In genomic region chr2:65268731-65269130, GRCm38 (mm10) we compare ENCODE assay signal across 16 mouse cellular contexts.
"Had no signal": no experiment of that assay in that cellular context is flagged by ENCODE, and none has a peak within 500 bp of the region (broad histone marks: within the 10 kb centered on the region; RNA-seq: fewer than 3 reads in every experiment).

No protein-coding gene starts in this region.

- H3K36me3 ChIP-seq: limb, embryonic 15.5 days; midbrain, embryonic 10.5 days; midbrain, embryonic 15.5 days; neural tube, embryonic 13.5 days had no signal

- H3K9me3 ChIP-seq: limb, embryonic 15.5 days; midbrain, embryonic 10.5 days; midbrain, embryonic 15.5 days; neural tube, embryonic 13.5 days had no signal

- ATAC-seq: intestine, embryonic 16.5 days; midbrain, embryonic 15.5 days had no signal

- H3K9ac ChIP-seq: limb, embryonic 15.5 days; liver, embryonic 14.5 days; midbrain, embryonic 15.5 days; neural tube, embryonic 13.5 days had no signal

- H3K27me3 ChIP-seq: limb, embryonic 15.5 days; midbrain, embryonic 15.5 days; neural tube, embryonic 13.5 days had no signal

- H3K4me1 ChIP-seq: limb, embryonic 15.5 days; midbrain, embryonic 10.5 days; midbrain, embryonic 15.5 days; neural tube, embryonic 13.5 days had no signal

- H3K27ac ChIP-seq: limb, embryonic 15.5 days; liver, embryonic 14.5 days; midbrain, embryonic 10.5 days; midbrain, embryonic 15.5 days; neural tube, embryonic 13.5 days had no signal

- H3K4me3 ChIP-seq: layer of hippocampus, adult 2 months; limb, embryonic 15.5 days; midbrain, embryonic 10.5 days; midbrain, embryonic 15.5 days; neural tube, embryonic 13.5 days had no signal

- H3K4me2 ChIP-seq: limb, embryonic 15.5 days; midbrain, embryonic 15.5 days; neural tube, embryonic 13.5 days had no signal

- DNase-seq: kidney, adult 8-10 months; kidney, postnatal 10 days; kidney, postnatal 4 days; lung, adult 18-20 months; lung, postnatal 4 days; retina, postnatal 1 day; right cerebral cortex, postnatal 4 days; spleen, adult 18-20 months; thymus, postnatal 36 days had no signal
